Mouse (Mus musculus) forebrain, embryonic 11.5 days (tissue): ENCODE measurements at regions not wholly inside any gene's neighbourhood (a gene's known extent, or its start where the extent isn't known, plus 50 kb on each side); places are given as distances from the start of the nearest gene placed in this dataset.

Experiments
- ATAC-seq: fragments of 200-750 bp; cut with Nextera tagmentation; replicated peaks from 2 replicates; pipeline ENCODE4 v1.8.0; 2017; ENCODE audit warnings: moderate TSS enrichment; ENCODE audit not compliant: low FRiP score
- DNase-seq: peaks from one replicate; pipeline ENCODE4 v3.0.0-alpha.2; 2017; ENCODE audit warnings: low spot score
- H3K27ac ChIP-seq: fragments of 300-500 bp; sonication (generic); 2 replicates; pipeline ENCODE4 v1.5.1; 2014; ENCODE audit warnings: low read depth, low read length
- H3K27me3 ChIP-seq: fragments of 300-500 bp; sonication (generic); 2 replicates; pipeline ENCODE4 v1.6.1; 2014; ENCODE audit warnings: mild to moderate bottlenecking, low read length, mixed read lengths; ENCODE audit not compliant: control insufficient read depth, insufficient read depth
- H3K36me3 ChIP-seq: fragments of 300-500 bp; sonication (generic); 2 replicates; pipeline ENCODE4 v1.6.1; 2014; ENCODE audit warnings: mild to moderate bottlenecking, low read length, moderate library complexity, mixed read lengths; ENCODE audit not compliant: control insufficient read depth, insufficient read depth
- H3K4me1 ChIP-seq: fragments of 300-500 bp; sonication (generic); replicated peaks from 2 replicates; pipeline ENCODE4 v1.6.1; 2014; ENCODE audit warnings: low read length, mixed read lengths; ENCODE audit not compliant: control insufficient read depth, insufficient read depth
- H3K4me2 ChIP-seq: fragments of 300-500 bp; sonication (generic); 2 replicates; pipeline ENCODE4 v1.6.1; 2014; ENCODE audit warnings: low read depth, mild to moderate bottlenecking, low read length, moderate library complexity, mixed read lengths; ENCODE audit not compliant: severe bottlenecking
- H3K4me3 ChIP-seq: fragments of 300-500 bp; sonication (generic); 2 replicates; pipeline ENCODE4 v1.5.1; 2014; ENCODE audit warnings: low read depth, low read length
- H3K9ac ChIP-seq: fragments of 300-500 bp; sonication (generic); 2 replicates; pipeline ENCODE4 v1.6.1; 2014; ENCODE audit warnings: low read length
- H3K9me3 ChIP-seq: fragments of 300-500 bp; sonication (generic); 2 replicates; pipeline ENCODE4 v1.6.1; 2016; ENCODE audit warnings: low read length, mixed read lengths; ENCODE audit not compliant: control insufficient read depth
- WGBS: fragments of 180-500 bp; shearing (Covaris S2); extraction: QIAGEN DNeasy Blood & Tissue Kit; methylation state at CpG from one replicate; pipeline ENCODE4 v1.1.7; 2014; 5-methylcytosine and 5-hydroxymethylcytosine counted together

DNA sequence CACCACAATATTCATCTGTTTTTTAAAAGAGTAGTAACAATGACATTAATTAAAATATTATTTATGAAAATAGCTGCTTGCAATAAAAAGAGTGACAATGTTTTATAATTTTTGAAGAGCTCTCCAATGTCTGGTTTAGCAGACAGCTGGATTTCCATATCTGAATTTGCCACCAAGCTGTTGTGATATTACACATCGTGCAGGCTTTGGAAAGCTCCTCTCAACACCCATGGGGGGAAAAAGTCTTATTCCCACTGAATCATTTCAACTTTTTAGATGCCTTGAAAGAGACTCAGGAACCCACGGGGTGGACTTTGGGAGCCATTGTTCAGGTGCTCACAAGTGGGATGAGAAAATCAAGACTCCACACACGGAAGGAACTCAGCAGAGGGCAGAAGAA, 106.6 kb upstream of the Klf13 start:
- Histone ChIP-seq H3K36me3 (no peaks in the 10 kb centered on the region), H3K9me3 (no peaks in the 10 kb centered on the region; the same call in 1 of the 2 replicates), H3K4me3 (no peak overlapping the region), H3K9ac (no peak overlapping the region), H3K4me2 (no peak overlapping the region), H3K27me3 (no peaks in the 10 kb centered on the region), H3K4me1 (peaks cover 4% of the 10 kb centered on the region; the same call in 1 of the 2 replicates), H3K27ac (no peak overlapping the region)
- DNase-seq: no peak
- ATAC-seq: no peak
- WGBS: 91% methylated on average over 3 of the region's 3 CpGs

DNA sequence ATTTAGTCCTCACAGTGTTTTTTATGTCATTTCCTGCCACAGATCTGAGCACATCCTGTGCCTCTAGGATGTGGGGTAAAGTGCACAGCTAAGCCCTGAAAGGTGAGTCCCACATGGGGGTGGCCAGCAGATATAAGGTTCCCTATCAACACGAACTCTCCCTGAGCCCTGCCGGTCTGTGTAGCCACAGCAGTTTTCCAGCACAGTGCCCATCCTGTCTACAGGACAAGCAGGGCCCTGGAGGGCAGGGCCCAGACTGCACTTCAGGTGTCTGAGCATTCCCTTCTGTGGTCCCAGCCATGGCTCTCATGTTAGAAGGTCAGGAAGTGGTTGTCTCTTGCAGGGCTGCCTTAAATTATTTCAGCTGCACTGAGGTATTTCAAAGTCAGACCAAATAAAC, 104.3 kb upstream of the Klf13 start:
- no peaks in the 10 kb centered on the region for H3K36me3 ChIP-seq
- no peaks in the 10 kb centered on the region; the same call in 1 of the 2 replicates for H3K9me3 ChIP-seq
- no peak overlapping the region for H3K27ac ChIP-seq
- no peaks in the 10 kb centered on the region for H3K4me1 ChIP-seq
- no peak overlapping the region for H3K4me3 ChIP-seq
- no peak overlapping the region for H3K9ac ChIP-seq
- ATAC-seq (no peak), DNase-seq (no peak)
- 72% methylated on average over 2 of the region's 2 CpGs for WGBS
- H3K27me3 ChIP-seq: no peaks in the 10 kb centered on the region
- H3K4me2 ChIP-seq: no peak overlapping the region

DNA sequence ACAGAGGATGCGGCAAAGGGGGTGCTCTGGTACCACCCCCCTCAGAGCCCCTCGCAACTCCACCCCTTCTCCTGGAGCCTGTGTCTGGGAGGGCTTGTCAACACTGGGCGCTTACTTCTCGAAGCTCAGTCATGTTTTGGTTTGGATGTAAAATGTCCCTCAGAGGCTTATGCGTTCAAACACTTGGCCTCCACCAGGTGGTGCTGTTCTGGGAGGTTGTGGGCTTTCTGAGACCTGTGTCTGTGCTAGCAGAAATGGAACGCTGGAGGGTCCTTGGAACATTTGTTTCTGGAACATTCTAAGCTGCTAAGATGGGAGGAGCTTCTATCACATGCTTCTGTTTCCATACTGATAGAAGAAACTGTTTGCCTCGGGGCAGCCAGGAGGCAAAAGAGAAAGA, 102.6 kb upstream of the Klf13 start:
- Histone ChIP-seq H3K9ac (no peak overlapping the region), H3K9me3 (no peaks in the 10 kb centered on the region; the same call in 1 of the 2 replicates), H3K36me3 (no peaks in the 10 kb centered on the region), H3K27ac (no peak overlapping the region), H3K4me1 (no peaks in the 10 kb centered on the region), H3K4me2 (no peak overlapping the region), H3K4me3 (no peak overlapping the region), H3K27me3 (no peaks in the 10 kb centered on the region)
- ATAC-seq (no peak), DNase-seq (no peak)
- 93% methylated on average over 7 of the region's 7 CpGs for WGBS

DNA sequence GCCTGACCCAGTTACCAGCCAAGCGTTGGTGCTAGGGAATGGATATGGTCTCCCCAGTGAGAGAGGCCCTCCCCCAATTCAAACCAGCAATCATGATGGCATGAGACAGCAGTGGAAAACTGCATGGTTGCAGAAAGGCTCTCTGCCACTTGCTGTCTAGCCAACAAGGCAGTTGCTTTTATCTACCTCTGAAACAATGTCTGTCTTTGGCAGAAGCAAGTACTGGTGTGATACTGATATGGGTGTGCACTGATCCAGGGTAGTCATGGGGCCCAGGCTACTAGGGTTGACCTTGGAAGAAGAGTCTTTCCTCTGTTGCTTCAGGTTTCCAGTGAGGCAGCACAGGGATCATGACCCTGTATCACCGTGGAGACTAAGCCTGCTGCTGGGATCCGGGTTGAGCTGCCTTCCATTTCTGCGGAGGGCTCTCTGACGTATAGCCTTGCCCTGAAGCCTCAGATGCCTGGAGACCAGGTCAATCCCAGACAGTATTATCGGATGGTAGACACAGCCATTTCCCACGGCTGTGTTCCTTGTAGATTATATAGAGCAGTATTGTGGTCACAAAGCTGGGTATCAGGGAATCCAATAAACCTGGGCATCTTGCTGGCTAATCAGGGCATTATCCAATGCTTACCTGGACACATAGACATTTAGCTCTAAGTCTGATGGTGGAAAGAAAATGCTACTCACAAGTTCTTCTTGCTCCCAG, 101.5 kb upstream of the Klf13 start:
- H3K36me3 ChIP-seq: no peaks in the 10 kb centered on the region
- no peaks in the 10 kb centered on the region; the same call in 1 of the 2 replicates for H3K9me3 ChIP-seq
- H3K4me3 ChIP-seq: no peak overlapping the region
- H3K9ac ChIP-seq: no peak overlapping the region
- H3K4me2 ChIP-seq: no peak overlapping the region
- H3K27me3 ChIP-seq: no peaks in the 10 kb centered on the region
- DNase-seq: no peak
- no peak overlapping the region for H3K27ac ChIP-seq
- WGBS: 86% methylated on average over 7 of the region's 7 CpGs
- H3K4me1 ChIP-seq: no peaks in the 10 kb centered on the region
- no peak for ATAC-seq

DNA sequence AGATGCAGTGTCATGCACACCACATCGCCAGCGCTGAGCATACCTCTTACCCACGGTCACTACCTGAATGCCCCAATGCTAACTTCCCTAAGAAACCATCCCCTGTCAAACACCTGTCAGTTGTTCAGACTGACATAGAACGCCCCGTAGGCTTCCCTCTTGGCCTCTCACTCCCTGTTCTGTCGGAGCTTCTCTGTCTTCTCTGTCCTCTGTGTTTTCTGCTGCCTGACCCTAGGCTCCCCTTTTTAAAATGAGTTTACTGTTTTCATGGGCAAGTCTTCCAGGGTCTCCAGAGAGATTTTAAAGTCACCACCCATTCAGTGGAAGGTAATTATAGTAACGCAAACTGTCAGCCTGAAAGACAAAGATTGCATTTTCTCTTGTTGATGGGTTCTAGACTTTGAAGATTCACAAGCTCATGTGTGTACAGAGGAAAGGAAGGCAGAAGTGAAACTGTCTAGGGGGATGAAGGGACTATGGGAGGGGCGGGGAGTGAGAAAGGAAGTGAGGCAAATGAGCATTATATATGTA, 99.1 kb upstream of the Klf13 start:
- H3K4me1 ChIP-seq: no peaks in the 10 kb centered on the region
- H3K9ac ChIP-seq: no peak overlapping the region
- DNase-seq (no peak), ATAC-seq (no peak)
- H3K36me3 ChIP-seq: no peaks in the 10 kb centered on the region
- H3K27me3 ChIP-seq: no peaks in the 10 kb centered on the region
- H3K4me2 ChIP-seq: no peak overlapping the region
- H3K9me3 ChIP-seq: no peaks in the 10 kb centered on the region; the same call in 1 of the 2 replicates
- H3K4me3 ChIP-seq: no peak overlapping the region
- no peak overlapping the region for H3K27ac ChIP-seq
- WGBS: 86% methylated on average over 8 of the region's 8 CpGs

DNA sequence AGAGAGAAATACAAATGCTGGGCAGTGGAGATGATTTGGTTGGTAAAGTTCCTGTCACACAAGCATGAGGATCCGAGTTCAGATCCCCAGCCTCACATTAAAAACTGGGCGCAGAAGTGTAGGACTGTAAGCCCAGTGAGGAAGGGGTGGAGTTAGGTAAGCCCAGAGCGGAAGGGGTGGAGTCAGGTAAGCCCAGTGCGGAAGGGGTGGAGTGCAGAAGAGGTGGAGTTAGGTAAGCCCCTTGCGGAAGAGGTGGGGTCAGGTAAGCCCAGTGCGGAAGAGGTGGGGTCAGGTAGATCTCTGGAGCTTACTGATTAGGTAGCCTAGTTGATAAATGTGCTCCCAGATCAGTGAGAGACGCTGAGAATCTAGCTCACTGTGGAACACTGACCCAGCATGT, 97.4 kb upstream of the Klf13 start:
- WGBS: 93% methylated on average over 7 of the region's 7 CpGs
- ATAC-seq: no peak
- no peak overlapping the region for H3K4me2 ChIP-seq

DNA sequence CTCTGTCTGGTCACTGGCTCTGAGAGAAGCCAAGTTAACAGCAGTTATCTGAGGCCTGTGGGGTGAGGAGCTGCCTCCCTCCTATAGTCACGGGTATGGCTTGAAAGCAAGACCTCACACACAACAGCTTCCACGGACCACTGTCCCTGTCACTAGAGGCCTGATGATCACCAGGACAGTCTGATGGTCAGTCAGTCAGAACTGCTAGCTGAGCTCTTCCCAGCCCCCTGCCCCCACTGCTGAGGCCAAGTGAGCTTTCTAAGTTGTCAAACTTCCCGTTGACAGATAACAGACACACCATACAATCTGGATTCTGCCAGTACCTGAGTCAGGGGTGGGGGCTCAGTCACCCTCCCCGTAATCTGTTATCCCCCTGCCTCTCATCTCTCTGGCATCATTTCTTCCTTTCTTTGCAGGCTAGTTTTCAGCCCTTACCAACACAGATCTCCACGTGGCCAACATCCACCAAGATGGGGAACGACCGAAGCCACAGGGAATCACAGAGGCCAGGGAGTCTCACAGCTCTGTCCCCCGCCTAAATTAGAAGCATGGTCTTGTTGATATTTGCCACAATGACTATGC, 96.4 kb upstream of the Klf13 start:
- 87% methylated on average over 8 of the region's 8 CpGs for WGBS
- no peak for ATAC-seq
- H3K9ac ChIP-seq: no peak overlapping the region
- no peaks in the 10 kb centered on the region for H3K9me3 ChIP-seq
- H3K27me3 ChIP-seq: no peaks in the 10 kb centered on the region
- no peaks in the 10 kb centered on the region for H3K36me3 ChIP-seq
- no peaks in the 10 kb centered on the region for H3K4me1 ChIP-seq
- H3K27ac ChIP-seq: no peak overlapping the region
- H3K4me2 ChIP-seq: no peak overlapping the region
- DNase-seq: no peak
- no peak overlapping the region for H3K4me3 ChIP-seq

More for the DNA sequence above, 97.4 kb upstream of the Klf13 start:
- H3K27ac ChIP-seq: no peak overlapping the region
- no peaks in the 10 kb centered on the region for H3K36me3 ChIP-seq
- no peaks in the 10 kb centered on the region; the same call in 1 of the 2 replicates for H3K9me3 ChIP-seq
- H3K4me3 ChIP-seq: no peak overlapping the region
- H3K9ac ChIP-seq: no peak overlapping the region
- no peaks in the 10 kb centered on the region for H3K27me3 ChIP-seq
- H3K4me1 ChIP-seq: no peaks in the 10 kb centered on the region
- no peak for DNase-seq

DNA sequence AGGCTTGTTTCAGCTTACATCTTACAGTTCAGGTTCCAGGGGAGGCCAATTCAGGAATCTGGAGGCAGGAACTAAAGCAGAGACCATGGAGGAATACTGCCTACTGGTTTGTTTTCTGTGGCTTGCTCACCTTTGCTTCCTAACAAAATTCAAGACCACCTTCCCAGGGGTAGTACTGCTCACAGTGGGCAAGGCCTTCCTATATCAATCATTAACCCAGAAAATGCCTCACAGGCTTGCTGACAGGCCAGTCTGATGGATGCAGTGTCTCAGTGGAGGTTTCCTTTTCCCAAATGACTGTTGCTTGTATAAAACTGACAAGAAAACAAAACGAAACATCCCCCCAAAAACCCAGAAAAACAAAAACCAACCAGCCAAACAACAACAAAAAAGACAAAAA, 95.8 kb upstream of the Klf13 start:
- no peak overlapping the region for H3K27ac ChIP-seq
- no peaks in the 10 kb centered on the region for H3K9me3 ChIP-seq
- no peak overlapping the region for H3K9ac ChIP-seq
- H3K4me2 ChIP-seq: no peak overlapping the region
- H3K36me3 ChIP-seq: no peaks in the 10 kb centered on the region
- WGBS: 61% methylated on average over 1 of the region's 1 CpGs
- DNase-seq: no peak
- H3K27me3 ChIP-seq: no peaks in the 10 kb centered on the region
- H3K4me1 ChIP-seq: no peaks in the 10 kb centered on the region
- H3K4me3 ChIP-seq: no peak overlapping the region
- no peak for ATAC-seq

DNA sequence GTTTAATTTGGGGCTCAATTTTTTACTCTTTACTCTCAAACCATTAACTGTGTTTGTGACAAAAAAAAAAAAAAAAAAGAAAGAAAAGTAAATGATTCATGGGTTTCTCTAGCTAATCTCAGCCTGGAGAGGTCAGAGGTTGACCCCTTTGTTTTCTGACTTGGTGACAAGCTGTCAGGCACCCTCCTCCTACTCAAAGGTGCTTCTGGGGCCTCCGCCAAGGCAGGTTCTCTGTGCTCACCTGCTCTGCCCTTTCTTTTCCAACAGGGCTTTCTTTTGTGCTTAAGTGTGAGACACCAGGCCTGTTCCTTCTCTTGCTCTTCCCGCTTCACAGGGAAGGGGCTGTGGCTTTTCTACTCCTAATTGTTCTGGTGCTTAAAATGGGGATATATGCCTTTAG, 94.7 kb upstream of the Klf13 start:
- no peak overlapping the region for H3K9ac ChIP-seq
- no peaks in the 10 kb centered on the region for H3K9me3 ChIP-seq
- no peaks in the 10 kb centered on the region for H3K4me1 ChIP-seq
- H3K27me3 ChIP-seq: no peaks in the 10 kb centered on the region
- no peak overlapping the region for H3K4me2 ChIP-seq
- no peak overlapping the region for H3K27ac ChIP-seq
- 64% methylated on average over 2 of the region's 2 CpGs for WGBS
- H3K36me3 ChIP-seq: no peaks in the 10 kb centered on the region
- H3K4me3 ChIP-seq: no peak overlapping the region
- ATAC-seq (no peak), DNase-seq (no peak)
